Mouse (Mus musculus): Measurements from ENCODE around the gene Xirp1. TPM values are rescaled to one million over a fixed set of nuclear protein-coding genes. Genes with fewer than 3 reads are reported as not detected.
"Not testable (repeated sequence)": the region's sequence is repeated elsewhere in the genome, so short reads cannot be mapped to it uniquely, and the experiment has no call there.

The Xirp1 gene
- total RNA-seq, 4 experiments from 2014 or later, result 0.06 to 0.16 (median 0.10) TPM

- DNase-seq, result no peak
These were observed 6.4 kb downstream of the Xirp1 start for GRCm38 (mm10) chr9:120016956-120017355.

GRCm38 (mm10) chr9:120014828-120015227 lies 8.6 kb downstream of the Xirp1 start:
- DNase-seq, result no peak

DNA sequence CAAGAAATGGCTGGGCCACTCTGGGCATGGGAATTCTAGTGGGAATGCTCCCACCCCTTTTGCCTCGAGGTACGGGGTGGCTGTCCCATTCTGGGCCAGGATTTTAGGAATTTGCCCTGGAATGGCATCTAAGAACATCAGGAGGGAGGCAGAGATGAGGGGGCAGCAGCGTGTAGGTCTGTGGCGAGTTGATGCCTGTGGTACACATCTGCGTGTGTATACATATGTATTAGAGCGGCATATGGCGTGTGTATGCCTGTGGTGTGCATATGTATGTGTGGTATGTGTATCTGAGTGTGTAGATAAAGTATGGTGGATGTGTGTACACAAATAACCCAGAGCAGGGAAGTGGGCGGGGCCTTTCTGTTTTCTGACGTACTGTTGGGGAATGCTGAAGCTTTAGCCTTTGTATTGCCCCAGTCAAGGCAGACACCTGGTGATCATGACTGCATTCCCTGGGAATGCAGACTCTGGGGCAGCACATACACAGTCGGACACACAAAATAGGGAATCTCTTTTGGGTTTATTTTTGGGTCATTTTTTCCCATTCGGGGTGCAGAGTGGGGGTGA lies 10.1 kb downstream of the Xirp1 start:
- no peak for DNase-seq

GRCm38 (mm10) chr9:120012781-120013180 lies 10.6 kb downstream of the Xirp1 start:
- no peak for DNase-seq

GRCm38 (mm10) chr9:120012161-120012560 lies 11.2 kb downstream of the Xirp1 start:
- not testable (repeated sequence) for DNase-seq

DNA sequence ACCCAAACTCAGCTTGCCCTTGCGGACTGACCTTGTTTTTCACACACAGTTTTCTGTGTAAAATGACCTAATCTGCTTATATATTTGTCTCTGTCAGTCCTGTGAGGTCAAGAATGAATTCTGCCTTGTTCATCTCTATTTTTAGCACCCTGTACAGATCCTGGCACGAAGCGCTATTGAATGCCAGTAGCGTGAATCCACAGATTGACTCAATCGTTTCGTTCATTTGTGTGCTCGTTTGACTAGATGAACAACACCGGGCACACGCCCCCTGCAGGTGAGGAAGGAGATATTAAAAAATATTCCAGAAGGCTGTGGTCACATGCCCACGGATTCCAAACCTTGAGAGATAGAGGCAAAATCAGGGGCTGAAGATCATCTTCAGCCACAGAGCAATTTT lies 11.9 kb downstream of the Xirp1 start:
- DNase-seq, result peak; percentile 88

DNA sequence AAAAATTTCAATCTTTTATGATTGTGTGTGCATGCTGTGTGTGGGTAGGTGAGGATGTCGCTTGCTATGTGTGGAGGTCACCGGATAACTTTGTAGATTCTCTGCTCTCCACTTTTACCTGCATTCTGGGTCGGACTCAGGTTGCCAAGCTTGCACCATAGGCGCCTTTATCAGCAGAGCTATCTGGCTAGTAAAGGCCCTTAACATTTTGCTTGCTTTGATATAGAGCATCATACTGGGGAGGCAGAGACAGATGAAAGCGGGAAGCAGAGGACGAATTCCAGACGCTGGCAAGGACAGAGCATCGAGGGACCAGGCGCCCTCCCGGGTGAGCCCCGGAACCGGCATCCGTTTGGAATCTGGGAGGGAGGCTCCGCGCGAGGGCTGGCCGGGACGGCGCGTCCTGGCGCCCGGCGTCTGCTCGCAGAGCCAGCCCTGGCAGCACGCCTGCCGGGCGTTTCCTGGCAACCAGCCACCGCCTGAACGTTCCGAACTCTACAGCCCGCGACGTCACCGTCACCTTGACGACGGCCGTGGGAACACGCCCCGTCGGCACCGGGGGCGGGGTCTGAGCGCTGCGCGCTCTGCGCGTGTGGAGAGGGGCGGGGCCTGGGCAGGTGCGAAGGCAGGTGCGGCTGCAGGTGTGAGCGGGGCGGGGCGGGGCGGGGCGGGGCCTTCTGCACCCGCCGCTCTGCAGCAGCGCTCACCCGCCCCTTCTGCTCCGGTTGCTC lies 12.5 kb downstream of the Xirp1 start:
- DNase-seq, result peak; percentile 96

GRCm38 (mm10) chr9:120009871-120010270 lies 13.5 kb downstream of the Xirp1 start:
- no peak for DNase-seq

- no peak for DNase-seq
These were observed 14.1 kb downstream of the Xirp1 start for GRCm38 (mm10) chr9:120009226-120009841.

DNA sequence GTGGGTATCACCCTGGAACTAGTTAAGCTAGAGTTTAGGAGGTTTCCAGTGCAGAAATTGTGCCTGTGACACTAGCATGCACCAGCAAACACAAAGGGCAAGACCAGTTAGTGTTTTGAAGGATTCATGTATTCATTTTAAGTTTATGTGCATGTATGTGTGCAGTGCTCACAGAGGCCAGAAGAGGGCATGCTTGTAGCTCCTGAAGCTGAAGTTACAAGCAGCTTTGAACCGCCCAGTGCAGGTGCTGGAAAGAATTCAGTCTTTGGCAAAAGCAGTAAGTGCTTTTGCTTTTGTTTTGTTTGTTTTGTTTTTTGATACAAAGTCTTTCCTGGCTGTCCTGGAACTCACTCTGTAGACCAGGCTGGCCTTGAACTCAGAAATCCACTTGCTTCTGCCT lies 15.6 kb downstream of the Xirp1 start:
- no peak for DNase-seq

- DNase-seq, result no peak
These were observed 17.5 kb downstream of the Xirp1 start for GRCm38 (mm10) chr9:120005936-120006335.

DNA sequence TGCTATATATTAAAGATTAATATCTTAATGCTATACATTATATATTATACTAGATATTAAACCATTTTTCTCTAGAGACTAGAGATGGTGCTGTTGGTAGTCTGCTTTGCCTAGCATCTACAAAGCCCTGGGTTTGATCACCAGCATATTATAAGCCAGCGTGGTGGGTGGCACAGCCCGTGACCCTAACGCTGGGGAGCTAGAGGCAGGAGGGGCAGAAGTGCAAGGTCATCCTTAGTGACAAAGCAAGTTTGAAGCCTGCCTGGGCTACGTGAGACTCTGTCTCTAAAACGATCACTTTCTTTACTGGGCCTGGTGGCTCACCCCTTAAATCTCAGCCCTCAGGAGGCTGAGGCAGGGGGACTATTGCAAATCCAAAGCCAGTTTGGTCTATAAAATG lies 20.5 kb downstream of the Xirp1 start:
- no peak for DNase-seq

- DNase-seq, result peak; percentile 92
These were observed 21.3 kb downstream of the Xirp1 start for GRCm38 (mm10) chr9:120001945-120002725.

GRCm38 (mm10) chr9:120000761-120001160 lies 22.6 kb downstream of the Xirp1 start:
- no peak for DNase-seq

- DNase-seq, result no peak
These were observed 23.8 kb downstream of the Xirp1 start for GRCm38 (mm10) chr9:119999636-120000035.

GRCm38 (mm10) chr9:119998776-119999175 lies 24.6 kb downstream of the Xirp1 start:
- DNase-seq, result no peak

GRCm38 (mm10) chr9:119996080-119996479 lies 27.3 kb downstream of the Xirp1 start:
- no peak for DNase-seq

- DNase-seq, result no peak
These were observed 29.2 kb downstream of the Xirp1 start for GRCm38 (mm10) chr9:119994207-119994606.

GRCm38 (mm10) chr9:119993092-119993844 lies 30.1 kb downstream of the Xirp1 start:
- no peak for DNase-seq

GRCm38 (mm10) chr9:119991310-119991709 lies 32.1 kb downstream of the Xirp1 start:
- DNase-seq, result no peak

DNA sequence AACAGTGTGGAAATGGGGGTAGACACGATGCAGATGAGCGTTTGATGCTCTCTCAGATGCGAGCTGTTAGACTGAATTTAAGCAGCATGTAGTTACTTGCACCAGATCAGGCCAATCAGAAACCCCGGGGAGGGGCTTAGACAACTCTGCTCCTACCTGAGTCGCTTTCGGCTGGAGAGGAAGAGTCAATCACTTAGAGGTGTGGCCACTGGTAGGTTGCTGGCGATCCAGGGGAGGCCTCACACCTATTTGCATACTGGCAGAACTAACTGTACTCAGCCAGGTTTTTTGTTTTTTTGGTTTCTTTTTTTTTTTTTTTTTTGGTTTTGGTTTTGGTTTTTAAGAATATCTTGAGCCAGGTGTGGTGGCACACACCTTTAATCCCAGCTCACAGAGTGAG lies 35.1 kb downstream of the Xirp1 start:
- no peak for DNase-seq

GRCm38 (mm10) chr9:119985881-119986574 lies 37.4 kb downstream of the Xirp1 start:
- no peak for DNase-seq
